Mouse (Mus musculus) kidney, embryonic 14.5 days (tissue): ENCODE measurements at regions not wholly inside any gene's neighbourhood (a gene's known extent, or its start where the extent isn't known, plus 50 kb on each side); places are given as distances from the start of the nearest gene placed in this dataset.

ENCODE experiments used
- ATAC-seq: fragments of 200-750 bp; cut with Nextera tagmentation; 2 replicates; pipeline ENCODE4 v1.8.0; 2017; ENCODE audit warnings: moderate number of reproducible peaks, mild to moderate bottlenecking, moderate TSS enrichment, moderate library complexity; ENCODE audit not compliant: low FRiP score, low TSS enrichment
- H3K27ac ChIP-seq: fragments of 300-500 bp; sonication (generic); 2 replicates; pipeline ENCODE4 v1.5.1; 2014; ENCODE audit warnings: low read depth, mild to moderate bottlenecking, low read length, moderate library complexity, mixed read lengths
- H3K27me3 ChIP-seq: fragments of 300-500 bp; sonication (generic); 2 replicates; pipeline ENCODE4 v1.6.1; 2014; ENCODE audit warnings: mild to moderate bottlenecking, low read length; ENCODE audit not compliant: control insufficient read depth, insufficient read depth
- H3K36me3 ChIP-seq: fragments of 300-500 bp; sonication (generic); 2 replicates; pipeline ENCODE4 v1.6.1; 2014; ENCODE audit warnings: low read length, mixed read lengths; ENCODE audit not compliant: control insufficient read depth, insufficient read depth
- H3K4me1 ChIP-seq: fragments of 300-500 bp; sonication (generic); 2 replicates; pipeline ENCODE4 v1.6.1; 2014; ENCODE audit warnings: low read length, mixed read lengths; ENCODE audit not compliant: control insufficient read depth, insufficient read depth
- H3K4me2 ChIP-seq: fragments of 300-500 bp; sonication (generic); replicated peaks from 2 replicates; pipeline ENCODE4 v1.6.1; 2014; ENCODE audit warnings: low read depth, mild to moderate bottlenecking, low read length
- H3K4me3 ChIP-seq: fragments of 300-500 bp; sonication (generic); 2 replicates; pipeline ENCODE4 v1.5.1; 2014; ENCODE audit warnings: mild to moderate bottlenecking, low read length
- H3K9ac ChIP-seq: fragments of 300-500 bp; sonication (generic); 2 replicates; pipeline ENCODE4 v1.6.1; 2014; ENCODE audit warnings: low read depth, mild to moderate bottlenecking, low read length, moderate library complexity
- H3K9me3 ChIP-seq: fragments of 300-500 bp; sonication (generic); 2 replicates; pipeline ENCODE4 v1.6.1; 2016; ENCODE audit warnings: low read length; ENCODE audit not compliant: control insufficient read depth
- WGBS: fragments of 180-500 bp; shearing (Covaris S2); extraction: QIAGEN DNeasy Blood & Tissue Kit; methylation state at CpG from one replicate; pipeline ENCODE4 v1.1.7; 2014; 5-methylcytosine and 5-hydroxymethylcytosine counted together

- ATAC-seq = no peak
- no peak overlapping the region for H3K4me2 ChIP-seq
- no peak overlapping the region for H3K9ac ChIP-seq
- H3K4me1 ChIP-seq = peaks cover 13% of the 10 kb centered on the region
- no peak overlapping the region for H3K4me3 ChIP-seq
- no peaks in the 10 kb centered on the region for H3K27me3 ChIP-seq
- H3K36me3 ChIP-seq = no peaks in the 10 kb centered on the region
- no peaks in the 10 kb centered on the region for H3K9me3 ChIP-seq
- H3K27ac ChIP-seq = no peak overlapping the region
Measured at GRCm38 (mm10) chr17:72993134-72993533, 75.0 kb downstream of the Lbh start.

- no peak for ATAC-seq
- H3K27me3 ChIP-seq = no peaks in the 10 kb centered on the region
- peaks cover 13% of the 10 kb centered on the region for H3K4me1 ChIP-seq
- H3K9ac ChIP-seq = no peak overlapping the region
- no peak overlapping the region for H3K27ac ChIP-seq
- no peak overlapping the region for H3K4me2 ChIP-seq
- H3K9me3 ChIP-seq = no peaks in the 10 kb centered on the region
- H3K36me3 ChIP-seq = no peaks in the 10 kb centered on the region
- WGBS = 72% methylated on average over 7 of the region's 7 CpGs
- H3K4me3 ChIP-seq = no peak overlapping the region
Measured at GRCm38 (mm10) chr17:72993626-72994025, 75.5 kb downstream of the Lbh start.

- ATAC-seq = no peak
- Histone ChIP-seq H3K4me3 (no peak overlapping the region), H3K4me1 (peaks cover 13% of the 10 kb centered on the region), H3K9me3 (no peaks in the 10 kb centered on the region), H3K4me2 (no peak overlapping the region), H3K27me3 (no peaks in the 10 kb centered on the region), H3K27ac (0 out of 2 replicates have a peak overlapping the region, but pooled peaks have one; percentile 2), H3K36me3 (no peaks in the 10 kb centered on the region), H3K9ac (no peak overlapping the region)
- 70% methylated on average over 7 of the region's 7 CpGs for WGBS
Measured at GRCm38 (mm10) chr17:72996539-72996938, 78.4 kb downstream of the Lbh start.

- peak; percentile 68; the same call in 1 of the 2 replicates for ATAC-seq
- WGBS = 14% methylated on average over 5 of the region's 5 CpGs
- peaks cover 13% of the 10 kb centered on the region for H3K4me1 ChIP-seq
- no peaks in the 10 kb centered on the region for H3K36me3 ChIP-seq
- H3K4me3 ChIP-seq = no peak overlapping the region
- H3K27ac ChIP-seq = peak overlapping the region; percentile 51; the same call in 1 of the 2 replicates
- no peaks in the 10 kb centered on the region for H3K9me3 ChIP-seq
- no peak overlapping the region for H3K4me2 ChIP-seq
- H3K27me3 ChIP-seq = no peaks in the 10 kb centered on the region
- no peak overlapping the region for H3K9ac ChIP-seq
Measured at GRCm38 (mm10) chr17:72997301-72997921, 79.3 kb downstream of the Lbh start.

- Histone ChIP-seq H3K27me3 (no peaks in the 10 kb centered on the region), H3K9ac (no peak overlapping the region), H3K4me1 (0 out of 2 replicates have a peak, but pooled peaks cover 2% of the 10 kb centered on the region), H3K4me3 (no peak overlapping the region), H3K9me3 (no peaks in the 10 kb centered on the region), H3K4me2 (no peak overlapping the region), H3K36me3 (no peaks in the 10 kb centered on the region), H3K27ac (no peak overlapping the region)
- 46% methylated on average over 9 of the region's 9 CpGs for WGBS
- no peak for ATAC-seq
Measured at GRCm38 (mm10) chr17:73005100-73005499, 87.0 kb downstream of the Lbh start.

GRCm38 (mm10) chr17:73008901-73009300 is 90.8 kb downstream of the Lbh start:
- Histone ChIP-seq H3K27ac (no peak overlapping the region), H3K4me1 (peaks cover 17% of the 10 kb centered on the region; the same call in 1 of the 2 replicates), H3K4me3 (no peak overlapping the region), H3K4me2 (no peak overlapping the region), H3K27me3 (no peaks in the 10 kb centered on the region), H3K36me3 (no peaks in the 10 kb centered on the region), H3K9me3 (no peaks in the 10 kb centered on the region), H3K9ac (no peak overlapping the region)
- 57% methylated on average over 4 of the region's 4 CpGs for WGBS
- no peak for ATAC-seq

GRCm38 (mm10) chr17:73009962-73010361 is 91.9 kb downstream of the Lbh start:
- no peaks in the 10 kb centered on the region for H3K36me3 ChIP-seq
- H3K9ac ChIP-seq = no peak overlapping the region
- peak overlapping the region; percentile 42; the same call in 1 of the 2 replicates for H3K27ac ChIP-seq
- 76% methylated on average over 4 of the region's 4 CpGs for WGBS
- H3K4me3 ChIP-seq = no peak overlapping the region
- no peaks in the 10 kb centered on the region for H3K9me3 ChIP-seq
- H3K4me2 ChIP-seq = no peak overlapping the region
- no peak for ATAC-seq
- H3K4me1 ChIP-seq = peaks cover 17% of the 10 kb centered on the region; the same call in 1 of the 2 replicates
- no peaks in the 10 kb centered on the region for H3K27me3 ChIP-seq

GRCm38 (mm10) chr17:73012356-73012755 is 94.3 kb downstream of the Lbh start:
- Histone ChIP-seq H3K4me1 (peaks cover 17% of the 10 kb centered on the region; the same call in 1 of the 2 replicates), H3K9me3 (no peaks in the 10 kb centered on the region), H3K4me2 (no peak overlapping the region), H3K9ac (no peak overlapping the region), H3K36me3 (no peaks in the 10 kb centered on the region), H3K4me3 (no peak overlapping the region), H3K27ac (0 out of 2 replicates have a peak overlapping the region, but pooled peaks have one; percentile 14), H3K27me3 (no peaks in the 10 kb centered on the region)
- WGBS = 32% methylated on average over 6 of the region's 6 CpGs
- ATAC-seq = no peak

- Histone ChIP-seq H3K9ac (no peak overlapping the region), H3K27ac (no peak overlapping the region), H3K4me3 (no peak overlapping the region), H3K4me2 (no peak overlapping the region), H3K4me1 (peaks cover 17% of the 10 kb centered on the region; the same call in 1 of the 2 replicates), H3K9me3 (no peaks in the 10 kb centered on the region), H3K36me3 (no peaks in the 10 kb centered on the region), H3K27me3 (no peaks in the 10 kb centered on the region)
- peak; percentile 28; the same call in 1 of the 2 replicates for ATAC-seq
- WGBS = 33% methylated on average over 5 of the region's 5 CpGs
Measured at GRCm38 (mm10) chr17:73012954-73013353, 94.8 kb upstream of the Lclat1 start.
